Mouse (Mus musculus): ENCODE data around the gene Fam174b.

The Fam174b gene

DNA sequence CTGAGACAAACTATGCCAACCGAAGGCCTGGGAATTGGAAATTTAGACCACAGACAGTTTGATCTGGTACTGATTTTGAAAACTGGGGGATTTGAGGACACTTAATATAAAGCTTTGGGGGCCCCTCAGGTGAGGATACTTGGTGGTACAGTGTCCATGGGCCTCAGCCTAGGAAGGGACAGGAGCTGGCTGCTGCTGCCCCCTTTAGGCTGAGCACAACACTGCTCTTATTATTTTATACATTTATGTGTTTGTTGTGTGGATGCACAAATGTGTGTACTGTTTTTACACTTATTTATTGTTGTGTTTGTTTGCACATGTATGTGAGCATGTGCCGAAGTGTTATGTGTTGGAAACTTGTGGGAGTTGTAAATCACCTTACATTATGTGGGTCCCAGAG is 9.2 kb downstream of the Fam174b start:
- in situ Hi-C loops (cut with MseI, MboI), result no loop called here

DNA sequence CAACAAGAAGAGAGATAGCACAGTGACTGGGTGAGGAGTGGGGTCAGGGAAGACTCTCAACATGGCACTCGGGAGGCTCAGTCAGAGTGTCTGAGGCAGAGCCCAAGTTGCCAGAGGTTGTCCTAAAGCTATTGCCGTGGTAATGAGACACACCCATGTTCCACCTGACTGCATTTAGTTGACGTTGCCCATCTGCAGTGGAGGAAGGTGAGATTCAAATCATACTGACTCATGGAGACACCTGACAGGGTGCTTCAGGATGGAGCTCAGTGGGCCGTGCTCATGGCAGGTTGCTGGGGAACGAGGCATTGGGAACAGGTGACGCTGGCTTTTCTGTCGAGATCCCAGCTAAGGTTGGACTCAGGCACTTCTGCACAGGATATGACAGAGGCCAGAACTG is 9.9 kb downstream of the Fam174b start:
- in situ Hi-C loops (cut with MseI, MboI), result no loop called here

DNA sequence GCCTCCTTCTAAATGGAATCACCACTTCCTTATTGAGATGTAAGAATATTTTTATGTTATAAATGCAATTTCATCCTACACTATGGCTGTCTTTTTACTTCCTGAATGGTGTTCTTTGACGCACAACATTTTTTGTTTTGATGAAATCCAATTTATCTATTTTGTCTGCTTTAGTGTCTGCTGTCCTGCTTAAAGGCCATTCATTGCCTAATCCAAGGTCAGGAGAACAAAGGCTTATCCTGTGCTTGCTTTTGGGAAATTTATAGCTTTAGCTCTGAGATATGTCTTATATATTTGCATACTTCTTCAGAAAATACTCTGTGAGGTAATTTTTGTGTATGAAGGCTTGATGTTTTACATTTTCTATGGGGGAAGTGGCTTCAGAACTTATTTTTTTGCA is 13.5 kb downstream of the Fam174b start:
- in situ Hi-C loops (cut with MseI, MboI), result no loop called here

DNA sequence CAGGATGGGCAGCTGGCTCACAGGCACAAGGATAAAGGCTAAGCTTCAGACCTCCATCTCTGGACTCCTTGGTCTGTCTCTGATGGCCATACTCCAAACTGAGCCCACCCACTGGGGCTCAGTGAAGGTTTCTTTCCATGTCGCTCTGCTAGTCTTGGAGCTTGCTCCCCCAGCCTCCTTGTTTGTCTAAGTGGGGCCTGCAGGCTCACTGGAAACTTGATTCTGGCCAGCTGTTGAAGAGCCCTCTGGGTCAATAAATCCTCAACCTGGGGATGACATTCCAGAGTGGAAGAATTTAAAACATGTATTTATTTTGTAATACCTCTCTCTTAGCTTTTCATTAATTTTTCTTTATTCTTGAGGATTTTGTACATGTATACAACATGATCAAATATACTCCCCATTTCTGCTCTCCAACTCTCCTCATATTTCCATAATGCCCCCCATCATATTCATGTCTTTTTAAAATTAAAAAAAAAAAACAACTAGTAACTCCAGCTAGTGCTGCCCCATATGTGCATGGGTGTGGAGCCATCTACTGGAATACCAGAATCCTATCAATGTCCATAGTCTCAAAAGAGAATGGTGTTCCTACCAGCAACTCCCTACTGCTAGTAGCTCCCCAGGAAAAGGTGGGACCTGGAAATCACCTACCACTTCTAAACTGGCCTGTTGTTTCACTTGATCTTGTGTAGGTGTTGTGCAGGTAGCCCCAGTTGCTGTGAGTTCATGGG is 15.4 kb downstream of the Fam174b start:
- in situ Hi-C loops (cut with MseI, MboI), result no loop called here

DNA sequence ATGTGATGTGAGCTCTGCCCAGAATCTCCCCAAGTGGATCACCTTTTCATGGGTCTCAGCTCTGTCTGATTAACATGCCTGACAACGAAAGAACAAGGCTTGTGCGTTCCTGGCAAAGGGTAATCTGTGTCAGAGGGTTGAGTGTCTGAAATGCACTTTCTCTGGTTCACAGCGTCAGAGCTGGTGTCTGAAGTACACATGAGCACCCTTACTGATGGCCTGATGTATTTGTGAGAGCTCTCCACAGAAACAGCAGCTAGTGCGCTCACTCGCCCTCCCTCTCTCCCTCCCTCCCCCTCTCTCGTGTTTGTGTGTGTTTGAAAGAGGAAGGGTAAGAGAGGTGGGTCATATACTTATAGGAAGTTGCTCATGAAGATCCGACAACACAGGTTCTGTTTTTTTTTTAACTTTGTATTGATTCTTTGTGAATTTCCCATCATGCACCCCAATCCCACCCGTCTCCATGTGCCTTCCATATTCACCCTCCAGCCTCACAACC is 21.6 kb downstream of the Fam174b start:
- in situ Hi-C loops (cut with MseI, MboI), result no loop called here

DNA sequence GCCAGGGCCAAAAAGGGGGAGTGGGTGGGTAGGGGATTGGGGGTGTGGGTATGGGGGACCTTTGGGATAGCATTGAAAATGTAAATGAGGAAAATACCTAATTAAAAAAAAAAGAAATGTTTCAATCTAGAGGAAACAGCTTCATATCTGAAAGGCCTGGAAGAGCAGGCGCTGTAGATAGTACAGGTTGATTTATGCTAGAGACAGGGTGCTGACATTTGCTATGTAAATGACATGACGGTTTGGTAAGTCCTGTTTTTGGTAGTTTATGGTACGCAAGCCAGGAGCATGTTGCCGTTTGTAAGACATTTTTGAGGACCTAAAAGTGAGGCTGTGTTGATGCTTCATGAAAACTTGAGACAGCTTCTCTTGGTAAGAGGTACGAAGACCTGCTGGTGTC is 24.6 kb downstream of the Fam174b start:
- in situ Hi-C loops (cut with MseI, MboI), result no loop called here

DNA sequence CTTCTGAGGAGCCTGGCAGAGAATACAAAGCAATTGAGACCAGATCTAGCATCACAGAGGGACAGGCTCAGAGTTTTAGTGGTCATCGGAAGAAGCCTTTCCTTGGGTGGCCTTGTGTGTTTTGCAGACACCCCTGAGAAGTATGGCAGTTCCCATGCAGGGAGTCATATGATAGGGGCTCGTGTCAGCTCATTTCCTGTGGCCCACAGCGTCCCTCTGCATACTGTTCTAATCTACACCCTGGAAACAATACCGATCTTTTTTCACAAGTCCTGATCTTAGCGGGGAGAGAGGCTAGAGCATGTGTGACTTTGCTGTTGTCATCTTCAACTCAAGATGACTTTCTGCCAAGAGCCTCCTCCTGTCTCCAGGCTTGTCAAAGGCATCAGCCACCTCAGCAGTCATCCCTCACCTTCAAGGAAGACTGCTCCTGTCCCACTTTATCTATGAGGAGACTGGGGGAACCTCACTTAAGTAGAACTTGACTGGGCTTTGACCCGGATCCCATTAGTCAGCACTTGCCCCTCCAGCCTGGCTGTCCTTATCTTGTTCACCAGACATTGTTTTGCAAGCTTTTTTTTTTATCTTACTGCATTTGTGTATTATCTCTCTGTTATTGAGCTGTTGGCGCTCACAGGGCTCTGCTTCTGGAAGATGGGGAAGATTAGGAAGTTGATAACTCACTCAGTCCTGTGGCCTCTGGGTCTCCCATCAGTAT is 25.2 kb downstream of the Fam174b start:
- in situ Hi-C loops (cut with MseI, MboI), result no loop called here

DNA sequence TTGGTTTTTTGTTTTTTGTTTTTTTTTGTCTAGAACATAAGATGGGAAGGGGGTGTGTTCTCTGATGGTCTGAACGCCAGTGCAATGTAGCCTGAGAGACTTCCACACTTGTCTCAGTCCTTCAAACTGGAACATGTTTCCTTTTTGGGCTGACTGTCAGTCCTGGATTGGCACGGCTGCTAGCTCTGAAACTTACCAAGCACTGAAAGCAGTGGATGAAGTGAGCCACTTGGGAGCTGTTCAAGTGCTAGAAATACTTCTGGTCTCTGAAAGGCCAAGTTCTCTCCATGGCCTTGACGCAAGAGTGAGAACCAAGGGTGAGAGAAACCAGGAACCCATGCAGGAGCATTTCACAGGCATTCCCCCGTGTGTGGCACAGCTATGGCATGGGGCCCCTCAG is 29.1 kb downstream of the Fam174b start:
- in situ Hi-C loops (cut with MseI, MboI), result no loop called here

DNA sequence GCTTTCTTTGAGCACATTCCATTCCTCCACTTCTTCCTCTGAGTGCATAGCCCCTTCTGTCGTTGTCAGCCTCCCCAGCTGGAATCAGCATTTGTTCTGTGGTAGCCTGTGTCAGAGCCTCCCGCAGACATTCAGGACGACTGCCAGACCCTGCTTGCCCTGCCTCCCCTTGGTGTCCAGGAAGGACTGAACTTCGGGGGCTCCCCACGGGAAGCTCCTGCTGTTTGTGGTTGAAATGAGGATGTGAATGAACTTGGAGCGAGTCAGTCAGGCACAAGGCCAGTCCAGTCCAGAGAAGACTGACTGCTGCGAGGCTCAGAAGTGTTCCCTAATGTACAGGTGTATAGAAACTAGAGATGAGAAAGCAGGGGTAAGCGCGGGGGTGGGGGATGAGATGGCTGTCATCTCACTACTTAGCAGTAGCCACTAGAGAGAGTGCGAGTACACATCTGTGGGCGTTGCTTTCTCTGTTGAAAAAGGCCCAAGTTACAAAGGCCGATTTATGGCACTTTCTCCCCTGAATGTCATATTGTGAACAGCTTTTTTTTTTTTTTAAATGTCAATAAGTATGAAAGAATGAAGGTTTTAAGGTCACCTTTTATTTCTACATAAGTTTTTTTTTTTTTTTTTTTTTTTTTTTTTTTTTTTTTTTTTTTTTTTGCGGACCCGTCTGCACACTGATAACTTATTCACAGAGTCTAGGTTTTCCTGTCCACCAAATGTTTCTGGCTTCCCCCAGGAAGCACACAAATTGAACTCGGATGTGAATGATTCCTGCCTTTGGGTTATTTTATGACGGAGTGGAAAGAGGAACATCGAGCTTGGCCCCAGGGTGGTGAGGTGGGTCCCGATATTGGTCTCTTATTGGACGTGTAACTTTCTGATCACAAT is 31.5 kb downstream of the Fam174b start:
- in situ Hi-C loops (cut with MseI, MboI), result no loop called here

DNA sequence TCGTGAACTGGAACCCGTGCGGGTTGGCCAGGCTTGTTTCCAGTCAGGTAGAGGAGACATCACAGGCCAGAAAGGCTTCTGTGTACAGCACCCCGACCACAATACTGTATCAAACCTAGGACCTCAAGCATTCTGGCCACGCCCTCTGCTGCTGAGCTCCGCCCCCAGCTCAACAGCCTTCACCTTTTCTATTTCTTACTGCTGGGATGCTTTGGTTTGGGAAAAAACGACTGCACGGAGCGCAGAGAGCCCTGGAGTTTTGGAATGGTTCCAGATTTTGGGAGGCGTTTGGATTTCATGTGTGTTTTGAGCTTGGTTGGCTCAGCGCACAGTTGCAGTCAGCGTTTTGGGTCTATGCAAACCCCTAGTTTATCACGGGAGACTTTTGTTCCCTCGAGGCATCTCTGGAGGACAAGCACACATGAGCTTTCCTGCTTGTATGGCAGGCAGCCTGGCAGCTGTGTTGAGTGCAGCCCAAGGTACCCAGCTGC is 32.2 kb downstream of the Fam174b start:
- in situ Hi-C loops (cut with MseI, MboI), result no loop called here

DNA sequence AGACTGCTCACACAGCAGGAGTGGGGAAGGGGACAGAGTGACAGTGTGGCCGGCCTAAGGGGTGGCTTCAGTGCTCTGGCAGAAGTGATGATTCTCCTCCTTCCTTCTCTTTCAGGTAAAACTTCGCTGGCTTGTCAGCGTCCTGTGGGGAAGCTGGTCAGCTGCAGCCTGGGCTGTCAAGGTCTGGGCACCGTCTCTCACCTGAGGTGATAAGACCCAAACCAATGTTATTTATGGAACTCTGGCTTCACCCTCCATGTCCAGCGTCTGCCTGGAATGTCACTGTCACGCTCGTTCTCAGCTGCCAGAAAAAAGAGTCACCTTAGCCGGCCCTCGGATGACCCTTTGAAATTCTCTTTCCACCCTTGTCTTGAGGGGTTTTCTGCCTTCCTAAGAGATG is 34.7 kb downstream of the Fam174b start:
- in situ Hi-C loops (cut with MseI, MboI), result no loop called here

DNA sequence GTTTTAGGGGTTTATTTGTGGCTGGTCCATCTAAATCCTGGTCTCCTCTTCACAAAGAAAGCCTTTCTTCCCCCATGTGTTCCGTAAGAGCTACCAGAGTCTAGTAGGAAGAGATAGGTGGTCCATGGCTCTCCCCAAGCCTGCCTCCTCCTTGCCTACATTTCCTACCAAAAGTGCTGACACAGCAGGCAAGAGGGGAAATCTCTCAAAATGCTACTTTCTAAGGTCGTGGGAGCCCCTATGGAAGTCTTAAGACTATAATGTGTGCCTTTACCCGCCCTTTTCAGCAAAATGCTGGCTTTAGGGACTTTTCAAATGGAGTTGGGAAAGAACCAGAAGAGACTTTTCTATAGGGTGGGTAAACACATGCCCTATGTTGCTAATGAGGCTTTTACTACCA is 37.7 kb downstream of the Fam174b start:
- in situ Hi-C loops (cut with MseI, MboI), result no loop called here

DNA sequence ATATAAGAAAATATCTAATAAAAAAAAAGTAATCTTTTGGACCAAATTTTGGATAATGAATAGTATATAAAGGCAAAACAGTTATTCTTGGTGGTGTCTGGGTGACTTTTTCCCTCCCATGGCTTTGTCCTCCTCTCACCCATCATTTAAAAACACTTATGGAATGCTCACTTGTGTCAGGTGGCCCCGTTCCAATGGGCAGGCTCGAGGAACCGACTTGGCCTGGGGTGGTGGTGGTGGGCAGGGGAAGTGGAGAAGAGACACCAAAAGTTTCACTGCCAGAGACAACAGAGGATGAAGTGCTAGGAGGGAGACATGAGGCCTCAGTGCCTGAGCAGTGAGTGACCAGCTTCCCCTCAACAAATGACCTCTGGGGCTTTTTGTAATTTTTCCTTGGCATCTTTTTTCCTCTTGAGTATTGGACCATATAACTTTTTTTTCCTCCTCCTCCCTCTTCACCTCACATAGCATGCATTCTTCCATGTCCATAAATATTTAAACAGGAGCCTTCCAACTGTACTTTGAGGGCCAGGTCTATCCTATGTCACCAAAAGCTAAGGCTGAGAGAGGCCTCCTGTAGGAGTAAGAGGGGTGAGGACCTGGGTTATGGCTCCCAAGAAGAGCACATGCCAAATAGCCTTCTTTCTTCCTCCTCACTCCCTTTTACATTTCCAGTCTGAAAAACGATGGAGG is 44.8 kb downstream of the Fam174b start:
- in situ Hi-C loops (cut with MseI, MboI), result no loop called here

DNA sequence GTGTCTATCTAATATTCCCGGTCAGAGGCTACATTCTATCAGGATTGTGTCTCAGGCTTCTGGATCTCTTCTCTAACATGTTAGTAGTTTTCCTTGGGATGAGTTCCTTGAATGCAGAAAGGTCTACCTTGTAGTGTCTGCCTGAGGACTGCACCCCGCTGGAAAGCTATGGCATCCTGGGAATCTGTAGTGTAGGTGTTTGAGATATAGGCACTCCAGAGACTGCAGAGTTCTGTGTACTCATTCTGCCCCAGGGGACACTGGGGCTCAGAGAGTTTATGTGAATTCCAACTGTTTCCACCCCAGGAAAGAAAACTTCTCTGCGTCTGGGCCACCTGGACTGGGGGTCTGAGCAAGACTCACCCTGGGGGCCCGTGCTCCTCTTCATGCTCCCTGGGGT is 45.7 kb downstream of the Fam174b start:
- in situ Hi-C loops (cut with MseI, MboI), result no loop called here

DNA sequence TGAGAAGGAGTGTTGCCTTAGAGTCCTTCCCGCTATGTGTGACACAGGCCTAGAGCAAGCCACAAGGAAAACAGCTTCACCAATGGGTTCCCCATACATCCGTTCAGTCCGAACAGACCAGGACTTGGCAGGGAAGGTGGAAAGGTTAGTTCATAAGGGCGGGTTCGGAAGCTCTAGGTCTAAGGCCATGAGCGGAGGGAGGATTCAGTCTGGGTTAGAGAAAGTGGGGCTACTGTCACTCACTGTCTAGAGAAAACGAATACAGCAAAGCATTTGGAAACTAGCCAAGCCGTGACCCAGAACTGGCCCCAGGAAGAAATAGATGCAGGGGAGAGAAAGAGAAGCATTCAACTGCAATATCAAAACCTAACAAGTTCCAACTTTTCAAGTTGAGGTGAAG is 47.4 kb downstream of the Fam174b start:
- in situ Hi-C loops (cut with MseI, MboI), result no loop called here

DNA sequence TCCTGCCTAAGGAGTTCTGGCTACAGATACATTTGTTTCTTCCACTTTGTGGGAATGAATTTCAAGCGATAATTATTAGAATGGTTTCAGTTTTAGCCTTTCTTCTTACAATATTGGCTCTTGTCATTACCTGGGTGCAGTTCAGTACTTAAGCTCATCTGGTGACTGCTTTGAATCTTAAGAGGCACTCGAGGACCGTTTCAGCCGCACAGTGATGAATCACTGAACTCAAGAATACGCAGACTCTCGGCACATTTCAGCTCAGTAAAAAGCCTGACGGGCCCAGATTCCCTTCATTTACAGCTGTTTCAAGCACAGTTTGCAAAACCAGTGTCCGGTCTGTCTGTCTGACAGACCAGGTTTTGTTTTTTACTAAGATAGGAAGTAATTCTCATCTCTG is 51.0 kb downstream of the Fam174b start:
- in situ Hi-C loops (cut with MseI, MboI), result no loop called here

DNA sequence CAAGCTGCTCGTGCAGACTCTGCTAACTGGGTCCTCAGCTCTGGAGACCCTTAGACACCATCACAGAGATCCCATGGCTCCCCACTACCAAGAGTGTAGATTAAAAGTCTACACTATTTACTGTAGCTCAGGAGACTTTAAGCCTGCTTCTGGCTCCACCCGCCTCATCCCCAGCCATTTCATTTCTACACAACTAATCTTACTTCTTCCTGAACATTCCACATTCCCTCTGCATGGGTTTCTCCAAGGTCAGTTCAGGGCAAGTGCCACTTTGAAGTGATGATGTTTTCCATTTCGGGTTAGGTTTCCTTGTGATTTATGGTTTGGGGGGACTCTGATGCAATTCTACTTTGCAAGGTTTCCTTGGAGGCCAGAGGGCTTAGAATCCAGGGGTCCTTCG is 52.1 kb downstream of the Fam174b start:
- in situ Hi-C loops (cut with MseI, MboI), result no loop called here

DNA sequence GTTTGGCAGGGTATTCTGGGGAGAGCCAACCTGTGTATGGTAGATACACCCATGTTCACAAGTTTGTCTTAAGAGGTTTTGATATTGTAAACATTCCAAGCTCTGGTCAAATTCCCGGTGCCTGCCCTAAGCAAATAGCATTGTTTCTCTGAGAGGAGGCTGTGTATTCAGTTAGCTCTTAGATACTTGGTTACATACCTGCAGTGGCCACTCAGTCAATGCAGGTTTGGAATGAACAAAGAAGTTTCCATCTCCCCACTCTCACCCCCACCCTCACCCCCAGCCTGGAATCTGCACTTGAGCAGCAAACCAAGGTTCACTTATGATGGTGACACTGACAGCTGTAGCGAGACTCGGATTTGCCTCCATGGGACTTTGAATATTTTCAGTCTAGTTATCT is 52.5 kb downstream of the Fam174b start:
- in situ Hi-C loops (cut with MseI, MboI), result no loop called here

DNA sequence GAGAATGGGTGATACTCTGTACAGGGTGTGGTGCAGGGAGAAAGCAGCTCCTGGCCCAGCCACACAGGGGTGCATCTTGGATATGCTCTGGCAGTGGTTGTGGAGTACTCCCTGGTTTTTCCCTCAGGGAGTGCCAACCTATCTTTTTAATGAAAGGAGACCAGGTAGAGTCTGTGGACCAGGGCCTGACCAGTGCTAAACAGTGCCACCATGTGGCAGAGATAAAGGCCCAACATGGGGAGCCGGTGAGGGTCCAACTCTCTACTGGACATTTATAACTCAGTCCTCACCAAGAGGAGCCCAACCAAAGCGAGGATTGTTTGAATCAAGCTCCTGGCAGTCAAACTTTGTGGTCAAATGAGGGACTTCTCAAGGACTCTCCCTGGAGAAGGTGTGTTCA is 69.2 kb downstream of the Fam174b start:
- in situ Hi-C loops (cut with MseI, MboI), result no loop called here

DNA sequence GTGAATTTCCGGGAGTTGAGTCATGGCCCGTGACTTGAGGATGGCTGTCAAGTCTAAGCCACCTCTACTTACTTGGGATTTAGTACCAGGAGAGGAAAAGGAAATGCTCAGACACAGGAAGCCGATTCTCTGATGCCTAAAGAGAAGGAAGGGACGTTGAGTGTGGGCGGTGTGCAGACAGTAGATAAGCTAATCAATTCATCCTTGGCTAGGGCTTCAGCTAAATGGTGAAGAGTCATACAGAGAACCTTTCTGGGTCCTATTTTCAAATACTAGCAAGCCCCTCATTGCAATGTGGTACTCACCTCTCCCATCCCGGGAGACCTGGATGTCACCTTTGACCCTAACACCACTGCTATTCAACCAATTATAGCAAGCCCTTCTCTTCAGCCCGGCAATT is 71.3 kb downstream of the Fam174b start:
- in situ Hi-C loops (cut with MseI, MboI), result no loop called here

DNA sequence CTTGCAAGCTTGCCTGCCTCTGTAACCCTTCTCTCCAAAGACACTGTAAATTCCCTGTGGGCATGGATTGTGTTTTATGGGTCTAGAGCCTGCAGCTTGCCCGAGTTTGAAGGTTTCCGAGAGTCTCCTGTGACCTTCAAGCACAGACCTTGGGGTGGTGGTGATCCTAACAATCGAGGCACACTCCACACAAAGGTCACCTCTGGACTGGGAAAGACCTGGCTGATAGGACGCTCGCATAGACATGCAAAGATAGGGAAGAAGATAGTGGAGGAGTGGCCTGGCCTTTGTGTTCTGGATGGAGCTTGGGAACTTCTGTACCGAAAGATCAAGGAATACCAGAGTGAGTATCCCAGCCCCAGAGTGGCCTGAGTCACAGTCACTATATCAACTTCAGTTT is 72.1 kb downstream of the Fam174b start:
- in situ Hi-C loops (cut with MseI, MboI), result no loop called here

DNA sequence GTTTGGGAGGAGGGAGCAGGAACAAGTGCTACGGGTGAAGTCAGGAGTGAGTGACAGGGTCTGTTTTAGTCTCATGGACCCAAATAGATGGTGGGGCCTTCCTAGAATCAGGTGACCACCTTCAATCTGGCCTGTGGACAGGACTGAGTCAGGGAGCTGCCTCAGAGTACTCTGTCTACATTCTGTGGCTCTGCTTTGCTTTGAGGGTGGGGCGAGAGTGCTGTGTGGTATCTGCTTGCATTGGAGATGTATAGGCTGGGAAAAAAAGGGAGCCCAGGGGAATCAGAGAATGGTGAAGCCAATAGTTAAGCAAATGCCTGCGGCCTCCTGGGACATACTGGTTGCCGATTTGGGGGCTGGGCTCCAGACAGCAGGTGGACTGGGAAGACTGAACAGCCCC is 73.8 kb downstream of the Fam174b start:
- in situ Hi-C loops (cut with MseI, MboI), result no loop called here

Measured in mouse trophoblast stem cell (cell line).